Mouse (Mus musculus): ENCODE results near the gene Cfap73. TPM values are rescaled to one million over a fixed set of nuclear protein-coding genes. Genes with fewer than 3 reads are reported as not detected.

Gene Cfap73
- total and polyA plus RNA-seq, 3 experiments, result 0.25 TPM; not detected in 2

GRCm38 (mm10) chr5:120590356-120591010, 43.6 kb downstream of the Cfap73 start:
- Histone ChIP-seq H3K4me3 (ENCODE audit: control insufficient read depth in 1 of 2, insufficient read depth in 1 of 2, low read depth in 2 of 2, low read length in 2 of 2) (no peak overlapping the region), H3K79me2 (ENCODE audit: control insufficient read depth, insufficient read depth, low read length, poor library complexity) (peaks cover 5% of the 10 kb centered on the region), H3K9me3 (replicated peaks; ENCODE audit: insufficient read depth, low read length) (no peaks in the 10 kb centered on the region), H3K27ac (ENCODE audit: control insufficient read depth, low read depth, low read length) (no peak overlapping the region), H3K27me3 (ENCODE audit: control insufficient read depth in 1 of 2, insufficient read depth in 2 of 2, low read length in 2 of 2) (no peaks in the 10 kb centered on the region), H3K4me1 (ENCODE audit: control insufficient read depth in 1 of 2, insufficient read depth in 2 of 2, low read length in 2 of 2) (peaks cover 6 to 21% of the 10 kb centered on the region in 2 experiments), H3K9ac (ENCODE audit: control insufficient read depth, low read depth, low read length, poor library complexity, severe bottlenecking) (no peak overlapping the region), H3K36me3 (ENCODE audit: control insufficient read depth in 1 of 2, insufficient read depth in 2 of 2, low read length in 2 of 2) (peaks cover 0 to 12% of the 10 kb centered on the region in 2 experiments; a peak in 2 of 4 replicates)
- peak; percentile 70 for DNase-seq (ENCODE audit: low read depth, low spot score)
- TF ChIP-seq HCFC1 (IDR thresholded peaks at IDR 0.05; ENCODE audit: low read depth, low read length) (no peak), MAFK (IDR thresholded peaks at IDR 0.05; ENCODE audit: borderline replicate concordance, low read depth, low read length) (no peak), ZC3H11A (IDR thresholded peaks at IDR 0.05; ENCODE audit: low read depth, low read length) (peak; percentile 44; the same call in 1 of the 2 replicates), POLR2AphosphoS5 (IDR thresholded peaks at IDR 0.05; ENCODE audit: borderline replicate concordance, low read depth, low read length) (no peak), TCF12 (IDR thresholded peaks at IDR 0.05; ENCODE audit: low read depth, low read length) (no peak), RCOR1 (IDR thresholded peaks at IDR 0.05; ENCODE audit: low read depth, low read length) (no peak), CTCF (IDR thresholded peaks at IDR 0.05 in 2 of 3, conservative IDR thresholded peaks at IDR 0.05 in 1 of 3; ENCODE audit: control insufficient read depth in 1 of 3, insufficient read depth in 1 of 3, low read depth in 2 of 3, low read length in 3 of 3, poor library complexity in 1 of 3, severe bottlenecking in 1 of 3) (peak; percentile 60 to 66 (median 62)), USF1 (IDR thresholded peaks at IDR 0.05; ENCODE audit: low read depth, low read length) (no peak), KAT2A (conservative IDR thresholded peaks at IDR 0.05; ENCODE audit: low read depth, low read length) (no peak), USF2 (IDR thresholded peaks at IDR 0.05; ENCODE audit: borderline replicate concordance in 1 of 2, insufficient read depth in 1 of 2, low read depth in 1 of 2, low read length in 2 of 2) (no peak), ETS1 (IDR thresholded peaks at IDR 0.05; ENCODE audit: low read depth, low read length) (no peak), MXI1 (IDR thresholded peaks at IDR 0.05; ENCODE audit: low read depth, low read length) (no peak), GABPA (IDR thresholded peaks at IDR 0.05; ENCODE audit: low read depth, low read length) (no peak), MEF2A (IDR thresholded peaks at IDR 0.05; ENCODE audit: extremely low read depth, insufficient replicate concordance, low read depth, low read length, poor library complexity, severe bottlenecking) (no peak), CHD2 (IDR thresholded peaks at IDR 0.05; ENCODE audit: low read length) (no peak), MYB (IDR thresholded peaks at IDR 0.05; ENCODE audit: low read depth, low read length) (no peak), TBP (IDR thresholded peaks at IDR 0.05; ENCODE audit: low read depth, low read length) (no peak), E2F4 (IDR thresholded peaks at IDR 0.05; ENCODE audit: borderline replicate concordance, low read depth, low read length) (no peak), ELF1 (IDR thresholded peaks at IDR 0.05; ENCODE audit: low read depth, low read length) (no peak), JUND (IDR thresholded peaks at IDR 0.05; ENCODE audit: low read depth, low read length) (no peak), MAZ (IDR thresholded peaks at IDR 0.05; ENCODE audit: low read depth, low read length) (no peak), SIN3A (IDR thresholded peaks at IDR 0.05; ENCODE audit: low read length) (no peak), UBTF (IDR thresholded peaks at IDR 0.05; ENCODE audit: borderline replicate concordance, insufficient read depth, low read depth, low read length) (no peak), ZKSCAN1 (IDR thresholded peaks at IDR 0.05; ENCODE audit: low read depth, low read length) (no peak), GATA1 (IDR thresholded peaks at IDR 0.05; ENCODE audit: low read depth, low read length) (no peak), RAD21 (IDR thresholded peaks at IDR 0.05; ENCODE audit: low read depth, low read length) (peak; percentile 48), POLR2AphosphoS2 (IDR thresholded peaks at IDR 0.05; ENCODE audit: low read length) (no peak), NRF1 (IDR thresholded peaks at IDR 0.05; ENCODE audit: insufficient read depth, low read depth, low read length, poor library complexity, severe bottlenecking) (no peak), BHLHE40 (IDR thresholded peaks at IDR 0.05; ENCODE audit: borderline replicate concordance, low read depth, low read length) (no peak), TAL1 (IDR thresholded peaks at IDR 0.05; ENCODE audit: low read length) (no peak), EP300 (IDR thresholded peaks at IDR 0.05; ENCODE audit: low read depth in 1 of 2, low read length in 2 of 2) (no peak), SMC3 (IDR thresholded peaks at IDR 0.05; ENCODE audit: low read depth, low read length) (peak; percentile 34), ZMIZ1 (IDR thresholded peaks at IDR 0.05; ENCODE audit: low read depth, low read length) (no peak), POLR2A (IDR thresholded peaks at IDR 0.05; ENCODE audit: control insufficient read depth in 1 of 2, insufficient read depth in 1 of 2, low read depth in 1 of 2, low read length in 2 of 2, poor library complexity in 1 of 2) (no peak), MAX (IDR thresholded peaks at IDR 0.05; ENCODE audit: low read length) (no peak), CHD1 (IDR thresholded peaks at IDR 0.05; ENCODE audit: low read depth, low read length) (no peak), MYC (IDR thresholded peaks at IDR 0.05; ENCODE audit: low read depth, low read length) (0 out of 2 replicates have a peak, but pooled peaks have one; percentile 41)

Data from MEL (cell line).